Mouse (Mus musculus) thymus, adult 2 months (tissue): ENCODE data around the gene Hck.

ENCODE experiments used
- CTCF ChIP-seq: fragments of 200-500 bp; IDR thresholded peaks from 2 replicates; pipeline ENCODE4 v1.5.1; 2012; ENCODE audit warnings: mild to moderate bottlenecking, control low read depth, low read length, moderate library complexity, borderline replicate concordance; ENCODE audit not compliant: control insufficient read depth, poor library complexity, insufficient read depth; ENCODE audit errors: extremely low read depth
- POLR2A ChIP-seq: fragments of 200-500 bp; IDR thresholded peaks from 2 replicates; pipeline ENCODE4 v1.6.1; 2012; ENCODE audit warnings: mild to moderate bottlenecking, low read length, control low read depth, moderate library complexity; ENCODE audit not compliant: control insufficient read depth, poor library complexity, insufficient read depth; ENCODE audit errors: extremely low read depth

DNA sequence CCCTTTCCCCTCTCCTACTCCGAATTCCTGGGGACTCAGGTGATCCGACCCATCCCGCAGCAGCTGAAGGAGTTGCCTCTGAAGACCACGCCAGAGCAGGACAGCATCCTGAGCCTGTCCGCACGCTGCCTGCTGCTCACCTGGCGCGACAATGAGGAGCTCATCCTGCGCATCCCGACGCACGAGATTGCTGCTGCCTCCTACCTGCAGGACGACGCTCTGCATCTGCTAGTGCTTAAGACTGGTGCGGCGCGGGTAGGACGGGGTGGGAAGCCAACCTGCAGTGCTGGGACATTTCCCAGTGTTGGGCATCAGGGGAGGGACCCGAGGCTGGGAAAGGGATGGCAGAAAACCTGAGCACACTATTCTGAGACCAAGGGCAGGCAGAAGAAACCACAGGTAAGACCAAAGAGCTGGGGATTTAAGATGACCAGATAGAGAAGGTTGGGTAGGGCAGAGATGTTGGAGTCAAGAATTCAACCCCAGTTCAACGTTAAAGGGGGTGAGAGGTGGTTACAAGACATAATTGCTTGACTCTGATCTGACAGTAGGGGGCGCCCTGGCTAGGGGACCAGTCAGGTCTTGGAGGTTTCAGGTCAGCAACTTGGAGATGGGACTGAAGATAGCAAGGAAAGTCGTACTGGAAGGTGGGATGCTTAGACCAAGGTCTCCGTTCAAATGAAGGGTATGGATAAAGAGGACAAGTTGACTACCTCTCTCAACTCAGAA, 37.3 kb upstream of the Hck start:
- TF ChIP-seq POLR2A (no peak), CTCF (no peak)
